Mouse (Mus musculus): ENCODE data around the gene Gpr143. TPM values are rescaled to one million over a fixed set of nuclear protein-coding genes. Genes with fewer than 3 reads are reported as not detected.
"Not testable (repeated sequence)": the region's sequence is repeated elsewhere in the genome, so short reads cannot be mapped to it uniquely, and the experiment has no call there.

Gene Gpr143
- total RNA-seq, 2 experiments from 2014 or later = 0.54 TPM; not detected in 1

- no peak for DNase-seq (ENCODE audit: low spot score in 2 of 2)
Observed at GRCm38 (mm10) chrX:152788129-152788528, 6.4 kb downstream of the Gpr143 start.

GRCm38 (mm10) chrX:152788611-152789010 is 6.9 kb downstream of the Gpr143 start:
- Histone ChIP-seq H3K4me3 (no peak overlapping the region), H3K27ac (no peak overlapping the region)
- no peak for TF ChIP-seq CTCF (conservative IDR thresholded peaks at IDR 0.05)
- no peak for DNase-seq (ENCODE audit: low spot score in 2 of 2)

More at GRCm38 (mm10) chrX:152788129-152788528, 6.4 kb downstream of the Gpr143 start:
- H3K27ac ChIP-seq = no peak overlapping the region
- TF ChIP-seq CTCF (conservative IDR thresholded peaks at IDR 0.05) = no peak
- no peak overlapping the region for H3K4me3 ChIP-seq

- no peak overlapping the region for H3K4me3 ChIP-seq
- no peak overlapping the region for H3K27ac ChIP-seq
- DNase-seq (ENCODE audit: low spot score in 2 of 2) = no peak
- no peak for TF ChIP-seq CTCF (conservative IDR thresholded peaks at IDR 0.05)
Observed at GRCm38 (mm10) chrX:152805317-152805716, 23.6 kb downstream of the Gpr143 start.

- Histone ChIP-seq H3K4me3 (no peak overlapping the region), H3K27ac (no peak overlapping the region)
- no peak for DNase-seq (ENCODE audit: low spot score in 2 of 2)
- no peak for TF ChIP-seq CTCF (conservative IDR thresholded peaks at IDR 0.05)
Observed at GRCm38 (mm10) chrX:152813339-152813738, 31.6 kb downstream of the Gpr143 start.

GRCm38 (mm10) chrX:152818996-152819395 is 37.3 kb downstream of the Gpr143 start:
- H3K4me3 ChIP-seq = no peak overlapping the region
- no peak for DNase-seq (ENCODE audit: low spot score in 2 of 2)
- peak; percentile 79 for TF ChIP-seq CTCF (conservative IDR thresholded peaks at IDR 0.05)
- H3K27ac ChIP-seq = no peak overlapping the region

- H3K27ac ChIP-seq; H3K4me3 ChIP-seq; DNase-seq (ENCODE audit: low spot score in 2 of 2): not testable (repeated sequence)
Observed at GRCm38 (mm10) chrX:152831003-152831550, 49.4 kb downstream of the Gpr143 start.

GRCm38 (mm10) chrX:152834940-152835339 is 53.2 kb downstream of the Gpr143 start:
- not testable (repeated sequence) for H3K4me3 ChIP-seq, H3K27ac ChIP-seq
- peak; percentile 18 to 30 for DNase-seq (ENCODE audit: low spot score in 2 of 2)
- TF ChIP-seq CTCF (conservative IDR thresholded peaks at IDR 0.05) = peak; percentile 77

GRCm38 (mm10) chrX:152855076-152855772 is 73.5 kb downstream of the Gpr143 start:
- DNase-seq (ENCODE audit: low spot score in 2 of 2) = no peak
- H3K4me3 ChIP-seq = no peak overlapping the region
- H3K27ac ChIP-seq = no peak overlapping the region
- no peak for TF ChIP-seq CTCF (conservative IDR thresholded peaks at IDR 0.05)

Other genes with a start within 250 kb of the Gpr143 start
- gene Cldn34a, start 218.6 kb upstream of the Gpr143 start, total RNA-seq (2021) = not detected
- gene Shroom2, start 12.5 kb upstream of the Gpr143 start, total RNA-seq (2021) = 10 to 100 TPM; 87.6 to 92.2 TPM
- gene Usp51, start 224.5 kb downstream of the Gpr143 start, total RNA-seq (2021) = 1 to 10 TPM; 2.5 to 2.7 TPM